Mouse (Mus musculus) stomach, embryonic 16.5 days (tissue): ENCODE data around the gene Trpv3. TPM values are rescaled to one million over a fixed set of nuclear protein-coding genes. Genes with fewer than 3 reads are reported as not detected.

ENCODE experiments used
- ATAC-seq: fragments of 200-750 bp; cut with Nextera tagmentation; 2 replicates; pipeline ENCODE4 v1.8.0; 2017; ENCODE audit warnings: moderate number of reproducible peaks, moderate TSS enrichment; ENCODE audit not compliant: insufficient read depth, low FRiP score
- H3K27ac ChIP-seq: fragments of 300-500 bp; sonication (generic); 2 replicates; pipeline ENCODE4 v1.5.1; 2014; ENCODE audit warnings: low read length
- H3K27me3 ChIP-seq: fragments of 300-500 bp; sonication (generic); 2 replicates; pipeline ENCODE4 v1.6.1; 2014; ENCODE audit warnings: low read length, control low read depth, mixed read lengths; ENCODE audit not compliant: control insufficient read depth, insufficient read depth
- H3K36me3 ChIP-seq: fragments of 300-500 bp; sonication (generic); 2 replicates; pipeline ENCODE4 v1.6.1; 2014; ENCODE audit warnings: low read length; ENCODE audit not compliant: control insufficient read depth, insufficient read depth
- H3K4me1 ChIP-seq: fragments of 300-500 bp; sonication (generic); 2 replicates; pipeline ENCODE4 v1.6.1; 2014; ENCODE audit warnings: low read length, control low read depth, mixed read lengths; ENCODE audit not compliant: control insufficient read depth, insufficient read depth
- H3K4me2 ChIP-seq: fragments of 300-500 bp; sonication (generic); 2 replicates; pipeline ENCODE4 v1.6.1; 2014; ENCODE audit warnings: low read depth, low read length, mixed read lengths
- H3K4me3 ChIP-seq: fragments of 300-500 bp; sonication (generic); replicated peaks from 2 replicates; pipeline ENCODE4 v1.5.1; 2014; ENCODE audit warnings: mild to moderate bottlenecking, low read length
- H3K9ac ChIP-seq: fragments of 300-500 bp; sonication (generic); 2 replicates; pipeline ENCODE4 v1.6.1; 2014; ENCODE audit warnings: low read length
- H3K9me3 ChIP-seq: fragments of 300-500 bp; sonication (generic); replicated peaks from 2 replicates; pipeline ENCODE4 v1.6.1; 2016; ENCODE audit warnings: low read length, control low read depth; ENCODE audit not compliant: control insufficient read depth
- WGBS: fragments of 180-500 bp; shearing (Covaris S2); extraction: QIAGEN DNeasy Blood & Tissue Kit; methylation state at CpG from one replicate; pipeline ENCODE4 v1.1.7; 2014; 5-methylcytosine and 5-hydroxymethylcytosine counted together
- polyA plus RNA-seq: library from polyadenylated mRNA; unstranded; fragments of >200 nt; fragmentation: Nextera tagmentation; extraction: Ambion mirVana; gene quantifications from 2 replicates; pipeline ENCODE4 v1.2.1, GENCODE M21; 2015

The Trpv3 gene
- polyA plus RNA-seq, result 0.40 and 0.47 TPM in 2 replicates

DNA sequence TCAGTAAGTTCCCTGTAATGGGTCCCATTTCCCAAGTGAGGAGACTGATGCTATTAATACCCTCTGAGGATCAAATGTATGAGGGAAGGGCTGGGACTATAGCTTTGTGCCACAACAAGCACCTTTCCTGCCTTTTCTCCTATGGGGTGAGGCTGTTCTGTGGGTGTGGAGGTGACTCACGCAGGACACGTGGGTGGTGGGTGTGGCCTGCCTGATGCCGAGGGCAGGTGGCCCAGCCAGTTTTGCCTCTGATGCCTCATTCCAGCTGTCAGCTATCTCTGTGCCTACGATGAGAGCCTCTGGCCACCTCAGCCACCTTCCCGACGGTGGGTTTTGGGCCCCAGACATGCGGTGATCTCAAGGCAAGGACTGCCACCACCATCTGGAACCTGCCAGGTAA, at the start of gene Trpv3:
TSS of gene Trpv3 (plus strand) at position 122 of the 400 bp plus-strand sequence.
- H3K36me3 ChIP-seq, result no peaks in the 10 kb centered on the region
- H3K27ac ChIP-seq, result 0 out of 2 replicates have a peak within 1 kb of the TSS, but pooled peaks have one; percentile 10
- no peaks in the 10 kb centered on the region for H3K27me3 ChIP-seq
- 0 out of 2 replicates have a peak, but pooled peaks cover 2% of the 10 kb centered on the region for H3K4me1 ChIP-seq
- H3K9ac ChIP-seq, result no peak within 1 kb of the TSS
- H3K4me2 ChIP-seq, result peak within 1 kb of the TSS; percentile 15
- WGBS, result 65% methylated on average over 7 of the region's 7 CpGs
- H3K4me3 ChIP-seq, result no peak within 1 kb of the TSS
- no peaks in the 10 kb centered on the region for H3K9me3 ChIP-seq
- peak; percentile 77; the same call in 1 of the 2 replicates for ATAC-seq

DNA sequence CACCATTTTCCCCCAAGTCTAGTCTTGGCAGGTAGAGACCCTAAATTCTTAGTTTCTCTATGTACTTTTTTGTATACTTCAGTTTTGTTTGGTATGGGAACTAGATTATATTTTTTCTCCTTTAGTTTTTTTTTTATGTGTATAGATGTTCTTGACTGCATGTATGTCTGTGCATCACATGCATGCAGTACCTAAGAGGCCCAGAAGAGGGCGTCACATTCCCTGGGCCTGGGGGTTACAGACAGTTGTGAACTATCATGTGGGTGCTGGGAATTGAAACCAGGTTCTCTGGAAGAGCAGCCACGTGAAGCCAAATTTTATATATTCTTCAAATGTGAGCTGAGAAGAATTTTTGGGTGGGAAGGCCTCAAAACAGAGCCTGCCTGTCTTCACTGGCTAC, 47.5 kb upstream of the Trpv3 start:
- no peaks in the 10 kb centered on the region for H3K4me1 ChIP-seq
- WGBS, result 57% methylated on average over 2 of the region's 2 CpGs
- H3K27me3 ChIP-seq, result no peaks in the 10 kb centered on the region
- no peak overlapping the region for H3K9ac ChIP-seq
- H3K36me3 ChIP-seq, result no peaks in the 10 kb centered on the region
- H3K4me2 ChIP-seq, result no peak overlapping the region
- no peak overlapping the region for H3K27ac ChIP-seq
- no peak for ATAC-seq
- H3K4me3 ChIP-seq, result no peak overlapping the region
- no peaks in the 10 kb centered on the region for H3K9me3 ChIP-seq

DNA sequence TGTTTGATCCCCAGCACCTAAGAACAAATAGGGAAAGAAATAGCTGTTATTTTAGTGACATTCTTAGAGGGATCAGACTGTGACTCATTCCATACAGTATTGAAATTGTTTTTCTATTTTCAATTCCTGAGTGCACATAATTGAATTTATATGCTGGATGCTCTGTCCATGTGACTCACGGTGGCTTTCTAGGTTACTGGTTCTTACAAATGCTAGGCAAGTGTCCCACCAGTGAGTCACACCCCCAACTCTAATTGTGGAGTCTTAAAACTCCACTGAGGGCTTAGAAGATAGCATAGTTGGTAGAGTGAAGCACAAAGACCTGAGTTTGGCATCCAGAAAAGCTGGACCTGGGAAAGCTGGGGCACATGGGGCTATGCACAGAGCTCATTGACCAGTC, 46.5 kb upstream of the Trpv3 start:
- ATAC-seq, result no peak
- no peak overlapping the region for H3K4me3 ChIP-seq
- H3K27me3 ChIP-seq, result no peaks in the 10 kb centered on the region
- H3K36me3 ChIP-seq, result no peaks in the 10 kb centered on the region
- no peak overlapping the region for H3K9ac ChIP-seq
- no peak overlapping the region for H3K4me2 ChIP-seq
- WGBS, result 90% methylated on average over 1 of the region's 1 CpGs
- no peak overlapping the region for H3K27ac ChIP-seq
- H3K4me1 ChIP-seq, result no peaks in the 10 kb centered on the region
- no peaks in the 10 kb centered on the region for H3K9me3 ChIP-seq

DNA sequence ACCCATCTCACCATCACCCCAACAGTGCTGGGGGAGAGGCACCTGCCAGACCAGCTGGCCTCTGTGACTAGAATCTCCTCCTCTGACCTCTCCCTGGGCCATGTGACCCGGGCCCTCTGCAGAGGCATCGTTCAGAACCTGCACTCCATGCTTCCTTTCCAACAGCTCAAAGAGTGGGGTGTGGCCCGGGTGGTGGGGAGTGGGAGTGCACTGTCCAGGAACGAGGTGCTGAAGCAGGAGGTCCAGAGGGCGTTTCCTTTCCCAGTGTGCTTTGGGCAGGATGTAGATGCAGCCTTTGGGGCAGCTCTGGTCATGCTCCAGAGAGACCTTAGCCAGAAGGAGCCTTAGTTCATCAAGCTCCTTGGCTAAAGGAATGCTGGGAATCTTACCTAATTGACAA, 44.3 kb upstream of the Trpv3 start:
- H3K4me3 ChIP-seq, result no peak overlapping the region
- no peak overlapping the region for H3K9ac ChIP-seq
- H3K4me1 ChIP-seq, result no peaks in the 10 kb centered on the region
- no peak for ATAC-seq
- no peaks in the 10 kb centered on the region for H3K36me3 ChIP-seq
- no peak overlapping the region for H3K4me2 ChIP-seq
- no peaks in the 10 kb centered on the region for H3K9me3 ChIP-seq
- WGBS, result 29% methylated on average over 5 of the region's 5 CpGs
- no peak overlapping the region for H3K27ac ChIP-seq
- H3K27me3 ChIP-seq, result no peaks in the 10 kb centered on the region

DNA sequence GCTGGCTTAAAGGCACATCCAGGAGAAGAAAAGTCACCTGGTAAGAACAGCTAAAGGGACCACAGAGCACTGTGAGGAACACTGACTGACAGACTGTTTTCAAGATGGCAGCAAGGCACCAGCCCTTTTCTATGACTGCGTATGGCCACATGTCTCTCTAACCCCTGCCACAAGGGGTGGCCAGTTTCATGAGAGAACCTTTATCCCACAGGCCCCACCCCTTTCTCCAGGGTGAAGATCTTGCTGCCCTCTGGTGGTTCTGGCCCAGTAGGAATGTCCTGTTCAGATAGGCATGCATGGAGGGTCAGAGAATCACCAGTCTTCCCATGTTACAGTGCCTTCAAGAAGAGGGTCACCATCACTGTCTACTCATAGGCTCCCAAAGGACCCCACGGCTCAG, 43.2 kb upstream of the Trpv3 start:
- H3K9ac ChIP-seq, result no peak overlapping the region
- WGBS, result 84% methylated on average over 2 of the region's 2 CpGs
- 0 out of 2 replicates have a peak, but pooled peaks have one; percentile 50 for ATAC-seq
- no peak overlapping the region for H3K4me3 ChIP-seq
- no peaks in the 10 kb centered on the region for H3K27me3 ChIP-seq
- no peaks in the 10 kb centered on the region for H3K4me1 ChIP-seq
- no peaks in the 10 kb centered on the region for H3K36me3 ChIP-seq
- no peak overlapping the region for H3K4me2 ChIP-seq
- H3K27ac ChIP-seq, result no peak overlapping the region
- no peaks in the 10 kb centered on the region for H3K9me3 ChIP-seq

DNA sequence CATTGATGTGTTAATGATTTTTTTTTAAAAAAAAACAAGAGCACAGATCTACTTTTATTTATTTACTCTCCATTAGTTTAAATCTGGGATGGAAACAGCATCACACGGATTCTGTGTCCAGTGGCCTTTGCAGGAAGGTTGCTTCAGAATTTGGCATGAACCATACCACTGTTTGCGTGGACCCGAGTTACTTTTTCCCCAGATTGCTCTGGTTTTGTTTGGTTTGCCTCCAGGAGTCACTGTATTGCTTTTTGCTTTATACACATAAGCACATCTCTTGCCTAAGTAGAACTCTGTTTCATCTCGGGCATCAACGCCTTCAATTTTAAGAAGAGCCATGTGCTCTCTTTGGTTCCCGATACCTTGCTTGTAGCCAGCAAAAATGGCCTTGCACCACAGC, 41.3 kb upstream of the Trpv3 start:
- Histone ChIP-seq H3K9me3 (no peaks in the 10 kb centered on the region), H3K4me2 (no peak overlapping the region), H3K27ac (no peak overlapping the region), H3K9ac (no peak overlapping the region), H3K4me3 (no peak overlapping the region), H3K4me1 (no peaks in the 10 kb centered on the region), H3K27me3 (no peaks in the 10 kb centered on the region), H3K36me3 (no peaks in the 10 kb centered on the region)
- no peak for ATAC-seq
- WGBS, result 87% methylated on average over 6 of the region's 6 CpGs

DNA sequence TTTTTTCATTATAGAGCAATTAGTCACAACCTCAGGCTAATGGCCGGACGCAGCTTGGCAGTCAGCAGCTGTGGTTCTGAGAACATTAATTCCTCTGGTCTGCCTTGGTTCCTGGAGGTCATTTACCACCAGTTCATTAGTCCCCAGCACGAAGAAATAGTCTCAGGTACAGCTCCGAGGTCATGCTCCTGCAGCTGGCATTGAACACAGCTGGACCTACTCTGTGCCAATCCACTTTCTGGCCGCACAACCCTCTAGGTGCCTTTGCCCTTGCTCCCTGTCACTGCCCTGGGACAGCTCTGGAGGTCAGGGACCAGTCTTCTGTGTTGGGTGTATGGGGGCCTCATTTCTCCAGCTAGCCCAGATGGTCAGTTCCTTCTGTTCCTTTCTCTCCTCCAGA, 38.3 kb upstream of the Trpv3 start:
- no peaks in the 10 kb centered on the region for H3K4me1 ChIP-seq
- H3K36me3 ChIP-seq, result no peaks in the 10 kb centered on the region
- H3K4me2 ChIP-seq, result no peak overlapping the region
- no peak overlapping the region for H3K27ac ChIP-seq
- H3K4me3 ChIP-seq, result no peak overlapping the region
- H3K27me3 ChIP-seq, result no peaks in the 10 kb centered on the region
- H3K9me3 ChIP-seq, result no peaks in the 10 kb centered on the region
- no peak for ATAC-seq
- 68% methylated on average over 5 of the region's 5 CpGs for WGBS
- H3K9ac ChIP-seq, result no peak overlapping the region

DNA sequence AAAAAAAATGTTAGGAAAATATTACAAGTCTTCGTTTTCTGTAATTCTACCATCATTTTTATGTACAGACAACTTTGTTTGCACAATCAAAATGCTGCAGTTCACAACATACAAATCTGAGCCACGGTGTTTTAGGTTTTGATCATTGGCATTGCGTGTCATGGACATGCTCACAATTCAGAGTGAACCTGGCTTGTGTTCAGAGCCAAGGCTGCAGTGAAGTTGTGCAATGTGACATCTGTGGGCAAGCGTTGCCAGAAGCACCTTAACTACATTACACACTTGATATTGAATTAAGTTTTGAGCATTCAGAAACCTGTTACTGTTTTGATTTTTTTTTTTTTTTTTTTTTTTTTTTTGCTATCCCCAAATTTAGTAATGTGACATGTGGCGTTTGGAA, 37.1 kb upstream of the Trpv3 start:
- H3K4me1 ChIP-seq, result no peaks in the 10 kb centered on the region
- 85% methylated on average over 5 of the region's 5 CpGs for WGBS
- no peak overlapping the region for H3K4me3 ChIP-seq
- no peaks in the 10 kb centered on the region for H3K27me3 ChIP-seq
- no peak overlapping the region for H3K9ac ChIP-seq
- H3K9me3 ChIP-seq, result no peaks in the 10 kb centered on the region
- H3K27ac ChIP-seq, result no peak overlapping the region
- no peaks in the 10 kb centered on the region for H3K36me3 ChIP-seq
- H3K4me2 ChIP-seq, result no peak overlapping the region
- ATAC-seq, result no peak

DNA sequence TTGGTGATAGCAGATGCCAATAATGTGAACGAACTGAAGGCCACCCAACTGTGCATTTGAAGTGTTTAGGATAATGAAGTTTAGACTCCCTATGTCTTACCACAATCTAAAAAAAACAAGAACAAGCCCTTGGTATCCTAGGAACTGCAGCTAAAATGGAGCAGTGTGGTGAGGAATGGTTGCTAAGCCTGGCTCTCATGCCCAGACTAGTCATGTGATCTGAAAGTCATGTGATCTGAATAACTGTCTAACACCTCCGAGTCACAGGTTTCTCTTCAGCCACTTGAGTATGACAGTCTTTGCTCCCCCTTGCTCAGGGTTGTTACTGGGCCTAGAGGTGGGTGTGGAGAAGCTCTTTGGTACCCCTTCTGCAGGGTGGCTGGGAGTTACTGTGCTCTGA, 34.7 kb upstream of the Trpv3 start:
- peaks cover 16% of the 10 kb centered on the region for H3K4me1 ChIP-seq
- ATAC-seq, result no peak
- H3K9me3 ChIP-seq, result no peaks in the 10 kb centered on the region
- no peak overlapping the region for H3K27ac ChIP-seq
- H3K27me3 ChIP-seq, result no peaks in the 10 kb centered on the region
- WGBS, result 59% methylated on average over 2 of the region's 2 CpGs
- H3K4me2 ChIP-seq, result no peak overlapping the region
- H3K36me3 ChIP-seq, result no peaks in the 10 kb centered on the region
- H3K9ac ChIP-seq, result no peak overlapping the region
- H3K4me3 ChIP-seq, result no peak overlapping the region

DNA sequence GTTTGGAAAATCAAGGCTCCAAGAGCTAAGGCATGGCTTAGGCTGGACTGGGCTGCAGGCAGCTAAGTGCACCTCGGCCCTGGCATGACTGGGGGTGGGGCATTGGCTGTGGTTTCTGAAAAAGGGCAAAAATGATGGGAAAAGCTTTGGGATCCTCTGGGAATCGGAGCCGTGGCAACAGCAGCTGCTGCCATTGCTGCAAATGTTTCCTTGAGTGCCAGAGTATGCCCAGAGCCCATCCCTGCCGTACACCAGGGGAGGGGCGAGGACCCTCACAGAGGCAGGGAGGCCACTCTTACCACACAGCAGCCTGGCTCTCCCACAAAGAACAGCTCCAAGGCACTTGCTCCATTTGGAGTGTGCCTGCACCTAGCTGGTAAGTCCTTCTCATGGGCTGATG, 33.2 kb upstream of the Trpv3 start, which contains the start of gene Trpv1:
TSS of gene Trpv1 (plus strand) at position 301 of the 400 bp plus-strand sequence.
- Histone ChIP-seq H3K4me2 (no peak within 1 kb of the TSS), H3K27ac (no peak within 1 kb of the TSS), H3K36me3 (no peaks in the 10 kb centered on the region), H3K9me3 (no peaks in the 10 kb centered on the region), H3K4me1 (peaks cover 16% of the 10 kb centered on the region), H3K4me3 (no peak within 1 kb of the TSS), H3K9ac (no peak within 1 kb of the TSS), H3K27me3 (no peaks in the 10 kb centered on the region)
- ATAC-seq, result no peak
- whole genome bisulfite sequencing, result 71% methylated on average over 5 of the region's 5 CpGs
